Mouse (Mus musculus) heart, postnatal 0 days (tissue): ENCODE measurements around the gene Cntn4.

Source experiments
- CTCF ChIP-seq: IDR thresholded peaks from 2 replicates; pipeline ENCODE4 v1.5.1; 2016; ENCODE audit warnings: antibody characterized with exemption, control low read depth, low read depth
- EP300 ChIP-seq: IDR thresholded peaks from 2 replicates; pipeline ENCODE4 v1.6.1; 2016; ENCODE audit warnings: antibody characterized with exemption, low read depth

DNA sequence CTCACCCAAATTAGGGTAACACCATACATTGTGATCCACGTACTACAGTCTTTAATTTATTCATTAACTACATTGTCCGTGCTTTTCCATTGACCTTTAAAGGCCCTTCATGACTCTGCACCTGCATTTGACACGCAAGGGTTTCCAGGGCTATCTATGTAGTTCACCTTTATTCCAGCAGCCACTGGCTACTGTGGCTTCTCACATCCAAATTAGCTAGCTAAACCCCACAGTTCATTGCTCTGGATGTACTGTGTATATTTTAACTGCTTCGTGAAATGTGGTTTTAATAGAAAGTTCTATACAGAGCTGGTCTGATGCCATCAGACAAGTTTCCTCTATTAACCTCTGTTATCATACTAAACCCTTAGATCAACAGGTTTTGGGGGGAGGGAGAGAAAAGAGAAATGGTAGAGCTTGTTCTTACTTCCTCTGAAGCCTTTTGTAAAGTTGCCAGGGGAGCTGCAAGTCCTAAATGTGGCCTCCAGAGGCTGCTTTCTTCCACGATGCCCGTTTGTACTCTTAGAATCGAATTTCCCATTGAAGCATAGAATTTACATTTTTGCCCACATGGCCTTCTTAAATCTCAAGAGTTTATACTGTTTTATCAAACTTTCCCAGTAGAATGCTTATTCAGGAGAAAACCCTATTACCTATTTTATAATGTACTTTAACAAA lies 1066.2 kb downstream of the Cntn4 start:
- no peak for TF ChIP-seq EP300
- no peak for TF ChIP-seq CTCF
